Mouse (Mus musculus): ENCODE data around the gene Map2k3. TPM values are rescaled to one million over a fixed set of nuclear protein-coding genes. Genes with fewer than 3 reads are reported as not detected.
"Not testable (repeated sequence)": the region's sequence is repeated elsewhere in the genome, so short reads cannot be mapped to it uniquely, and the experiment has no call there.

Map2k3 gene
- 22.5 and 28.9 TPM in 2 replicates for polyA plus RNA-seq (2014; fragmentation: Nextera tagmentation; extraction: Ambion mirVana)

- Histone ChIP-seq H3K27ac (ENCODE audit: low read depth, low read length) (peak within 1 kb of the TSS; percentile 34), H3K4me3 (ENCODE audit: low read depth, low read length) (peak within 1 kb of the TSS; percentile 80), H3K9me3 (ENCODE audit: control insufficient read depth, low read length) (no peaks in the 10 kb centered on the region), H3K4me2 (ENCODE audit: low read depth, low read length) (peak within 1 kb of the TSS; percentile 69), H3K27me3 (ENCODE audit: control insufficient read depth, insufficient read depth, low read length) (no peaks in the 10 kb centered on the region), H3K36me3 (ENCODE audit: control insufficient read depth, insufficient read depth, low read length) (no peaks in the 10 kb centered on the region), H3K4me1 (ENCODE audit: control insufficient read depth, insufficient read depth, low read length) (peaks cover 18% of the 10 kb centered on the region), H3K9ac (replicated peaks; ENCODE audit: low read depth, low read length) (peak within 1 kb of the TSS; percentile 63)
- WGBS = under 1% methylated on average over 52 of the region's 59 CpGs
- peak; percentile 96 for ATAC-seq (ENCODE audit: low read depth)
Observed at GRCm38 (mm10) chr11:60931869-60932481, at the start of gene Map2k3. Gene Map2k3, plus strand, starts transcription at chr11:60932033.

DNA sequence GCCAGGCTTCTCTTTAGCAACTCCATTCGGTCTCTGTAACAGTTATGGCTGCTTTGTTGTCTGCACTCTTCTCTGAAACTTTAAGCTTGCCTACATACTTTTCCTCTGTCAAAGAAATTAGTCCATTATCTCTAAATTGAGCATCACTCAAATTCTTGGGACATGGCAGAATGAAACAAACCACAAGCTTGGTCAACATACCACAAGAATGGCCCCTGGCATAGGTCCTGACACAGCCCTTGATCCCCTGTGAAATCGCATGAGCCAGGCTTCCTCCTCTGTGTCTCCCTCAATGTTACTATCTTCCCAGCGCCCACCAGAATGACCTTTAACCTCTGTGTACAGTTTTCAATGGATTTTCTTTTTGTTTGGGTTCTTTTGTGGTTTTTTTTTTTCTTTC, 49.4 kb upstream of the Map2k3 start:
- Histone ChIP-seq H3K9me3 (ENCODE audit: control insufficient read depth, low read length) (no peaks in the 10 kb centered on the region), H3K36me3 (ENCODE audit: control insufficient read depth, insufficient read depth, low read length) (no peaks in the 10 kb centered on the region), H3K27me3 (ENCODE audit: control insufficient read depth, insufficient read depth, low read length) (no peaks in the 10 kb centered on the region), H3K4me3 (ENCODE audit: low read depth, low read length) (no peak overlapping the region), H3K4me1 (ENCODE audit: control insufficient read depth, insufficient read depth, low read length) (peaks cover 9% of the 10 kb centered on the region), H3K4me2 (ENCODE audit: low read depth, low read length) (no peak overlapping the region), H3K27ac (ENCODE audit: low read depth, low read length) (no peak overlapping the region), H3K9ac (replicated peaks; ENCODE audit: low read depth, low read length) (no peak overlapping the region)
- no peak for ATAC-seq (ENCODE audit: low read depth)
- WGBS = 87% methylated on average over 3 of the region's 3 CpGs

- WGBS = 88% methylated on average over 2 of the region's 3 CpGs
- not testable (repeated sequence) for H3K36me3 ChIP-seq (ENCODE audit: control insufficient read depth, insufficient read depth, low read length); H3K27ac ChIP-seq (ENCODE audit: low read depth, low read length); H3K4me1 ChIP-seq (ENCODE audit: control insufficient read depth, insufficient read depth, low read length); H3K27me3 ChIP-seq (ENCODE audit: control insufficient read depth, insufficient read depth, low read length); H3K4me2 ChIP-seq (ENCODE audit: low read depth, low read length); H3K4me3 ChIP-seq (ENCODE audit: low read depth, low read length); ATAC-seq (ENCODE audit: low read depth); H3K9me3 ChIP-seq (ENCODE audit: control insufficient read depth, low read length); H3K9ac ChIP-seq (replicated peaks; ENCODE audit: low read depth, low read length)
Observed at GRCm38 (mm10) chr11:60886986-60887385, 44.8 kb upstream of the Map2k3 start.

GRCm38 (mm10) chr11:60889861-60890260, 42.0 kb upstream of the Map2k3 start:
- H3K27me3 ChIP-seq (ENCODE audit: control insufficient read depth, insufficient read depth, low read length) = no peaks in the 10 kb centered on the region
- H3K9ac ChIP-seq (replicated peaks; ENCODE audit: low read depth, low read length) = no peak overlapping the region
- 82% methylated on average over 2 of the region's 2 CpGs for WGBS
- H3K9me3 ChIP-seq (ENCODE audit: control insufficient read depth, low read length) = no peaks in the 10 kb centered on the region
- H3K4me2 ChIP-seq (ENCODE audit: low read depth, low read length) = no peak overlapping the region
- no peaks in the 10 kb centered on the region for H3K36me3 ChIP-seq (ENCODE audit: control insufficient read depth, insufficient read depth, low read length)
- no peak overlapping the region for H3K4me3 ChIP-seq (ENCODE audit: low read depth, low read length)
- no peak overlapping the region for H3K27ac ChIP-seq (ENCODE audit: low read depth, low read length)
- ATAC-seq (ENCODE audit: low read depth) = no peak
- no peaks in the 10 kb centered on the region for H3K4me1 ChIP-seq (ENCODE audit: control insufficient read depth, insufficient read depth, low read length)

DNA sequence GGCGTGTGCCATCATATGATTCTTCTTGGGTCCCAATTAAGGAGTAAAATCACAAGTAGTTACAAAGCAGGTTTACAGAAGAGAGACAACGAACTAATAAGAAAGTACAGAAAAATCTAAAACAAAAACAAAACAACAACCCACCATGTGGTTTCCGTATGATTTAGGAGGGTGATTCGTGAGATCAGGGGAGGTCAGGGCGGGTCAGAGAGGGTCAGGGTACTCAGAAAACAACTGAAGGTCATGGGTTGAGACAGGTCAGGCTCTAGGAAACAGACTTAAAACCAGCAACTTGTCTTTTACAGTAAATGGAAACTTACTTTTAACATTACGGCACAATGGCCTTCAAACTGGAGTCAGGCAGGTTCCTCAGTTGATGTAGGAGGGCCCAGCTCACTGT, 41.5 kb upstream of the Map2k3 start:
- no peaks in the 10 kb centered on the region for H3K9me3 ChIP-seq (ENCODE audit: control insufficient read depth, low read length)
- H3K4me3 ChIP-seq (ENCODE audit: low read depth, low read length) = no peak overlapping the region
- WGBS = 72% methylated on average over 6 of the region's 6 CpGs
- no peak overlapping the region for H3K4me2 ChIP-seq (ENCODE audit: low read depth, low read length)
- no peak overlapping the region for H3K27ac ChIP-seq (ENCODE audit: low read depth, low read length)
- H3K9ac ChIP-seq (replicated peaks; ENCODE audit: low read depth, low read length) = no peak overlapping the region
- H3K36me3 ChIP-seq (ENCODE audit: control insufficient read depth, insufficient read depth, low read length) = no peaks in the 10 kb centered on the region
- no peaks in the 10 kb centered on the region for H3K4me1 ChIP-seq (ENCODE audit: control insufficient read depth, insufficient read depth, low read length)
- H3K27me3 ChIP-seq (ENCODE audit: control insufficient read depth, insufficient read depth, low read length) = no peaks in the 10 kb centered on the region
- no peak for ATAC-seq (ENCODE audit: low read depth)

DNA sequence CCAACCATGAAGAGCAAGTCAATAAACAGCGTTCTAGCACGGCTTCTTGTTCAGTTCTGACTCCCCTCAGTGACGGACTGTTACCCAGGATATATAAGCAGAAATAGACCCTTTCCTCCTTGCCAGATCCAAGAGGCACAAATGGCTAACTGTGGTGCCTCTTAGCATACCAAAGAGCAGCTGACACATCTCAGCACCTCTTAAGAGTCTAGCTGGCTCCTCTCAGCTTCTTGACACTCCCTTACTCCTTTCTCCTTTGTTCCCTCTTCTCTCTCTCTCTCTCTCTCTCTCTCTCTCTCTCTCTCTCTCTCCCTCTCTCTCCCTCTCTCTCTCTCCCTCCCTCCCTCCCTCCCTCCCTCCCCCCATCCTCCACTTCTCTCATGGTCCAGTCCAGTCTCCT, 41.1 kb upstream of the Map2k3 start:
- 58% methylated on average over 3 of the region's 3 CpGs for WGBS
- Histone ChIP-seq H3K4me2 (ENCODE audit: low read depth, low read length) (no peak overlapping the region), H3K4me1 (ENCODE audit: control insufficient read depth, insufficient read depth, low read length) (no peaks in the 10 kb centered on the region), H3K4me3 (ENCODE audit: low read depth, low read length) (no peak overlapping the region), H3K36me3 (ENCODE audit: control insufficient read depth, insufficient read depth, low read length) (no peaks in the 10 kb centered on the region), H3K9me3 (ENCODE audit: control insufficient read depth, low read length) (no peaks in the 10 kb centered on the region), H3K27me3 (ENCODE audit: control insufficient read depth, insufficient read depth, low read length) (no peaks in the 10 kb centered on the region), H3K27ac (ENCODE audit: low read depth, low read length) (no peak overlapping the region), H3K9ac (replicated peaks; ENCODE audit: low read depth, low read length) (no peak overlapping the region)
- ATAC-seq (ENCODE audit: low read depth) = no peak

DNA sequence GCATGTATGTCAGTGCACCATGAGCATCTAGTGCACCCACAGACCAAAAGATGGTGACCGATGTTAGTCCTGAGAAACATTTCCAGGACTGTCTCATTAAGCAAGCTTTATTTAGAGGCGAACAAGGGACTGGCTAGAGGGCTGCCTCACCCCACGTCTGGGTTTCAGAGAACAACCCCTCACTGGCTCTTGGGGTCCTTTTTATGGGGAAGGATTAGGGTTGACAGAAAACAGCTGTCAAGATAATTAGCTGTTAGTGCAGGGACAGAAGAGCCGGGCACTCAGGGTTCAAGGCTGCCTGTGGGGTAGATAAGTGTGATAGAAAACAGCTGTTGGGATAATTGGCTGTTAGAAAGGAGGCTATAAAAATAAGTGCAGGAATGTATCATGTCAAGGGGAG, 35.9 kb upstream of the Map2k3 start:
- 34% methylated on average over 4 of the region's 4 CpGs for WGBS
- Histone ChIP-seq H3K9me3 (ENCODE audit: control insufficient read depth, low read length) (no peaks in the 10 kb centered on the region), H3K4me1 (ENCODE audit: control insufficient read depth, insufficient read depth, low read length) (no peaks in the 10 kb centered on the region), H3K4me3 (ENCODE audit: low read depth, low read length) (no peak overlapping the region), H3K27ac (ENCODE audit: low read depth, low read length) (no peak overlapping the region), H3K36me3 (ENCODE audit: control insufficient read depth, insufficient read depth, low read length) (no peaks in the 10 kb centered on the region), H3K4me2 (ENCODE audit: low read depth, low read length) (no peak overlapping the region), H3K9ac (replicated peaks; ENCODE audit: low read depth, low read length) (no peak overlapping the region), H3K27me3 (ENCODE audit: control insufficient read depth, insufficient read depth, low read length) (no peaks in the 10 kb centered on the region)
- no peak for ATAC-seq (ENCODE audit: low read depth)

- no peaks in the 10 kb centered on the region for H3K27me3 ChIP-seq (ENCODE audit: control insufficient read depth, insufficient read depth, low read length)
- peaks cover 28% of the 10 kb centered on the region for H3K36me3 ChIP-seq (ENCODE audit: control insufficient read depth, insufficient read depth, low read length)
- H3K9ac ChIP-seq (replicated peaks; ENCODE audit: low read depth, low read length) = no peak overlapping the region
- no peak overlapping the region for H3K4me2 ChIP-seq (ENCODE audit: low read depth, low read length)
- ATAC-seq (ENCODE audit: low read depth) = no peak
- 91% methylated on average over 7 of the region's 7 CpGs for WGBS
- no peak overlapping the region for H3K27ac ChIP-seq (ENCODE audit: low read depth, low read length)
- H3K9me3 ChIP-seq (ENCODE audit: control insufficient read depth, low read length) = no peaks in the 10 kb centered on the region
- no peaks in the 10 kb centered on the region for H3K4me1 ChIP-seq (ENCODE audit: control insufficient read depth, insufficient read depth, low read length)
- no peak overlapping the region for H3K4me3 ChIP-seq (ENCODE audit: low read depth, low read length)
Observed at GRCm38 (mm10) chr11:60902001-60902400, 29.8 kb upstream of the Map2k3 start.

GRCm38 (mm10) chr11:60902486-60902885, 29.3 kb upstream of the Map2k3 start:
- Histone ChIP-seq H3K9me3 (ENCODE audit: control insufficient read depth, low read length) (no peaks in the 10 kb centered on the region), H3K4me1 (ENCODE audit: control insufficient read depth, insufficient read depth, low read length) (no peaks in the 10 kb centered on the region), H3K27me3 (ENCODE audit: control insufficient read depth, insufficient read depth, low read length) (no peaks in the 10 kb centered on the region), H3K27ac (ENCODE audit: low read depth, low read length) (no peak overlapping the region), H3K4me2 (ENCODE audit: low read depth, low read length) (no peak overlapping the region), H3K9ac (replicated peaks; ENCODE audit: low read depth, low read length) (no peak overlapping the region), H3K4me3 (ENCODE audit: low read depth, low read length) (no peak overlapping the region), H3K36me3 (ENCODE audit: control insufficient read depth, insufficient read depth, low read length) (peaks cover 28% of the 10 kb centered on the region)
- no peak for ATAC-seq (ENCODE audit: low read depth)
- 84% methylated on average over 4 of the region's 4 CpGs for WGBS

Data from neural tube, embryonic 14.5 days (tissue).